Mouse (Mus musculus): Measurements from ENCODE around the gene Noa1.

DNA sequence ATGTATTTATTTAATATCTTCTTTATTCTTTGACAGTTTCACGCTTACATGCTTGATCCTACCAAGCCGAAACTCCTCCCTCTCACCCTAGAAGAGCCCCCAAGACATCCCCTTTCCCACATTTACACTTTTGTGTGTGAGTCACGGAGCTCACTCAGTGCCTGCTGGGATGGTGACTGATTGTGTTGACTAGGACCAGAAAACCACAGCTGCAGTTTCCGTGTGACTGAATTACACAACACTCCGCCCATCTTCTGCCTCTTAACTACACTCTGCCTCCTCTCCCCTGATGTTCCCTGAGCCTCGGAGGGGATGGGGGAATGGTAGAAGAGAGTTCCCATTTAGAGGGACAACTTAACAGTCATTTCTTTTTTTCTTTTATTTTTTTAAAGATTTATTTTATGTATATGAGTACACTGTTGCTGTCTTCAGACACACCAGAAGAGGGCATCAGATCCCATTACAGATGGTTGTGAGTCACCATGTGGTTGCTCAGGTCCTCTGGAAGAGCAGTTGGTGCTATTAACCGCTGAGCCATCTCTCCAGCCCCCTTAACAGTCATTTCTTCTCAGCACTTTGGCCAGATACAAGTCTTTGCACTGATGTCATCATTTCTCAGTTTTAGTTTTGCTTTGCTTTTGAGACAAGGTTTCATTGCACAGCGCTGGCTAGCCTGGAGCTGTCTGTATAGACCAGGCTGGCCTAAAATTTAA, 57.6 kb downstream of the Noa1 start:
- TF ChIP-seq CTCF (IDR thresholded peaks at IDR 0.05; ENCODE audit: low read depth, low read length) (0 out of 2 replicates have a peak, but pooled peaks have one; percentile 8), POLR2A (IDR thresholded peaks at IDR 0.05; ENCODE audit: borderline replicate concordance, low read depth, low read length) (no peak)

Data from bone marrow macrophage, adult 2 months (primary cell).